Mouse (Mus musculus) naive thymus-derived CD4-positive, alpha-beta T cell, adult 5 months (primary cell): ENCODE results near the gene Pyroxd2. TPM values are rescaled to one million over a fixed set of nuclear protein-coding genes. Genes with fewer than 3 reads are reported as not detected.

Experiments used
- polyA plus RNA-seq: library from polyadenylated mRNA; unstranded; fragments of 100-300 nt; shearing (Covaris generic); gene quantifications from one replicate; pipeline ENCODE4 v1.2.1, GENCODE M21; 2017

Pyroxd2 gene
- polyA plus RNA-seq, result 2.0 TPM

DNA sequence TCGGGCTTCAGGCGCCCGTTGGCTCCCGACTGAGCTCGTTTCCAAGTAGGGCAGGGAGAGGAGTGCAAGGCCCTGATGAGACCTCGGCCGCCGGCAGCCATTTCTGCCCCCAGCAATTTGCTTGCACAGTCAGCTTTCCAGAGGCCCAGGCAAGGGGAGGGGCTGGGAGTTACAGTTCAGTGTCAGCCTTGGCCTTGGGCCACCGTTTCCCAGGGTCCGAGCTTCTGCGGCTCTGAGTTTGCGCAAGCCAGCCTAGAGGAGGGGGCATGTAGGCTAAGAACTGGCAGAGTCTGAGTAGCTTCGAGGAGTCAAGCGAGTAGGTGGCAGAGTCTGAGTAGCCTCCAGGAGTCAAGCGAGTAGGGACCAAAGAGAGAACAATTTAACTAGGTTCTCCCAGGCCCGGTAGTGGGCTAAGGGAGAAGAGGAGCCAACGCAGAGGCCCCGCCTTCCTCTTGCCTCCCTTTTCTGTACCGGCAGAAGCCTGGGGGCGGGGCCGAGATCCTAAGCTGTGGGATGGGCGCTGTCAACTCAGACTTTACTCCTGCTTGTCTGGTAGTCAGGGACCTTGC lies at the start of gene Pyroxd2:
Gene Pyroxd2 (minus strand): TSS at position 413 of the 569 bp plus-strand sequence.

GRCm38 (mm10) chr19:42779531-42780155 lies 27.1 kb upstream of the Pyroxd2 start, which contains the start of gene Hps1:
TSS of gene Hps1 (minus strand) at chr19:42779978.

Other genes starting within 250 kb of the Pyroxd2 start
- 52.2 TPM for gene R3hcc1l, start 234.0 kb downstream of the Pyroxd2 start, polyA plus RNA-seq
- 0.30 TPM for gene Loxl4, start 140.0 kb downstream of the Pyroxd2 start, polyA plus RNA-seq
- gene Hps1, start 27.2 kb upstream of the Pyroxd2 start, polyA plus RNA-seq, result 33.1 TPM